Comparison of ENCODE assay signal across 8 mouse cellular contexts in the genomic region with DNA sequence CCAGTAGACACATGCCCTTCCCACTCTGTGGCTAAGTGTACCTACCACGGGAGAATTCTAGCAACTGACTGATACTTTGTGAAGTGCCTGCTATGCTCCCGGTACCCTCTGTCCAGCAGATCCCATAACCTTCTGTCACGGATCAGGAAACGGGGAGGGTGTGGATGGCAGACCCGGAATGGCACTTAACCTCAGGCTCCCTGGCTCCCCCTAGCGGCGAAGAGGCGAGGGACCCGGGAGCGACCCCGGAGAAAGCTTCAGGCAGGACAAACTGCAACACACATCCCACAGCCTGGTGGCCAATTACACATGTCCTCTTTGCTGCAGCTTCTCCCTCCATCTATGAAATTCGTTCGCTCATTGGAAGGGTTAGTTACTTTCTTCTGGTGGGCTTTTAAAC. TPM values are rescaled to one million over a fixed set of nuclear protein-coding genes. Genes with fewer than 3 reads are reported as not detected.
DNase-seq lines count a peak whose midpoint lies in the region.

No protein-coding gene starts in this region.

- DNase-seq in A20 (ENCODE audit: low read depth, low spot score) (peak; percentile 76), MN1 (ENCODE audit: low spot score) (peak; percentile 69)
- peak; percentile 77 to 84 for DNase-seq in cerebellum, postnatal 14 days
- DNase-seq in heart, adult 8-10 months (ENCODE audit: low spot score): peak; percentile 74
- DNase-seq in kidney, postnatal 14 days: peak; percentile 88
- DNase-seq in lung, adult 18-20 months: peak; percentile 84 to 89
- peak; percentile 41 to 49 for DNase-seq in right cerebral cortex, adult 2 months (ENCODE audit: low spot score in 2 of 2)
- DNase-seq in urinary bladder, postnatal 14 days (ENCODE audit: low spot score): peak; percentile 86

RNA-seq across cellular contexts. Expression of gene Tulp1, which starts 3.4 kb away (rescaled TPM):
- not detected for total RNA-seq in heart, adult 8-10 months (2022)

RNA-seq across cellular contexts. Expression of gene Tead3, which starts 17.8 kb away (rescaled TPM):
- 10 to 100 TPM in 3 of 4 experiments, 1 to 10 TPM in 1; 8.4 to 15.6 (median 11.7) TPM for total RNA-seq in heart, adult 8-10 months (2022)

RNA-seq across cellular contexts. Expression of gene Rpl10a, which starts 40.2 kb away (rescaled TPM):
- 100 to 1,000 TPM; 377 to 423 (median 382) TPM for total RNA-seq in heart, adult 8-10 months (2022)

RNA-seq across cellular contexts. Expression of gene Fance, which starts 55.1 kb away (rescaled TPM):
- 10 to 100 TPM in 3 of 4 experiments, 1 to 10 TPM in 1; 9.2 to 15.2 (median 12.3) TPM for total RNA-seq in heart, adult 8-10 months (2022)

Comparison
In these comparisons a context has a peak if more than half of its experiments do, and no peak if none do; other contexts are left out.
1. Peak in every context shown above with its lines: DNase-seq.